Mouse (Mus musculus) myocyte (in vitro differentiated cells): Measurements from ENCODE around the gene Cd72. TPM values are rescaled to one million over a fixed set of nuclear protein-coding genes. Genes with fewer than 3 reads are reported as not detected.

Source experiments
- H3K27me3 ChIP-seq: one replicate; pipeline ENCODE4 v1.6.1; 2011; ENCODE audit not compliant: control insufficient read depth, insufficient read depth, insufficient read length
- H3K36me3 ChIP-seq: one replicate; pipeline ENCODE4 v1.6.1; 2011; ENCODE audit not compliant: control insufficient read depth, insufficient read depth
- H3K4me2 ChIP-seq: one replicate; pipeline ENCODE4 v1.6.1; 2011; ENCODE audit warnings: low read depth, control low read depth
- H3K4me3 ChIP-seq: one replicate; pipeline ENCODE4 v1.5.1; 2011; ENCODE audit warnings: mild to moderate bottlenecking, control low read depth, moderate library complexity
- H3K79me2 ChIP-seq: one replicate; pipeline ENCODE4 v1.6.1; 2011; ENCODE audit not compliant: control insufficient read depth, insufficient read depth
- H3ac ChIP-seq: one replicate; pipeline ENCODE4 v1.6.1; 2011; ENCODE audit not compliant: control insufficient read depth, insufficient read length
- CEBPB ChIP-seq: IDR thresholded peaks from 2 replicates; pipeline ENCODE4 v1.6.1; 2011; ENCODE audit warnings: mild to moderate bottlenecking, moderate library complexity; ENCODE audit not compliant: poor library complexity, insufficient read depth, severe bottlenecking
- E2F4 ChIP-seq: IDR thresholded peaks from one replicate; pipeline ENCODE4 v1.6.1; 2011; ENCODE audit warnings: mild to moderate bottlenecking, control low read depth, moderate library complexity; ENCODE audit not compliant: insufficient read depth
- MAX ChIP-seq: IDR thresholded peaks from one replicate; pipeline ENCODE4 v1.6.1; 2011; ENCODE audit warnings: low read depth, mild to moderate bottlenecking, control low read depth
- MYOD1 ChIP-seq, 3 experiments: IDR thresholded peaks; one replicate each; pipeline ENCODE4 v1.6.1; 2011; ENCODE audit warnings: control low read depth in 2 of 3, low read depth in 2 of 3, mild to moderate bottlenecking in 2 of 3, moderate library complexity in 1 of 3; ENCODE audit not compliant: insufficient read length in 2 of 3, control insufficient read depth in 1 of 3
- MYOG ChIP-seq, 3 experiments: IDR thresholded peaks; one replicate each; pipeline ENCODE4 v1.6.1; 2011; ENCODE audit warnings: control low read depth in 2 of 3, low read depth in 2 of 3, mild to moderate bottlenecking in 2 of 3; ENCODE audit not compliant: insufficient read length in 2 of 3, control insufficient read depth in 1 of 3, insufficient read depth in 1 of 3
- POLR2A ChIP-seq: IDR thresholded peaks from one replicate; pipeline ENCODE4 v1.6.1; 2011; ENCODE audit warnings: low read depth, mild to moderate bottlenecking, control low read depth, moderate library complexity; ENCODE audit not compliant: insufficient read length
- POLR2AphosphoS2 ChIP-seq: IDR thresholded peaks from one replicate; pipeline ENCODE4 v1.6.1; 2011; ENCODE audit warnings: low read depth, control low read depth; ENCODE audit not compliant: insufficient read length
- REST ChIP-seq: IDR thresholded peaks from one replicate; pipeline ENCODE4 v1.6.1; 2011; ENCODE audit warnings: mild to moderate bottlenecking, control low read depth, moderate library complexity; ENCODE audit not compliant: insufficient read depth, insufficient read length
- SRF ChIP-seq: IDR thresholded peaks from one replicate; pipeline ENCODE4 v1.6.1; 2011; ENCODE audit warnings: low read depth; ENCODE audit not compliant: control insufficient read depth, insufficient read length
- TCF12 ChIP-seq: IDR thresholded peaks from one replicate; pipeline ENCODE4 v1.6.1; 2011; ENCODE audit warnings: mild to moderate bottlenecking, control low read depth; ENCODE audit not compliant: poor library complexity, insufficient read depth, severe bottlenecking
- TCF3 ChIP-seq: IDR thresholded peaks from one replicate; pipeline ENCODE4 v1.6.1; 2011; ENCODE audit warnings: low read depth, control low read depth; ENCODE audit not compliant: insufficient read length
- USF1 ChIP-seq: IDR thresholded peaks from one replicate; pipeline ENCODE4 v1.6.1; 2011; ENCODE audit warnings: low read depth, mild to moderate bottlenecking, control low read depth, moderate library complexity
- polyA plus RNA-seq: library from polyadenylated mRNA; unstranded; fragments of >200 nt; fragmentation: generic; extraction: Trizol; gene quantifications from one replicate; pipeline ENCODE4 v1.2.1, GENCODE M21; 2012; ENCODE audit warnings: missing spikeins

Gene Cd72
- polyA plus RNA-seq, 1 experiment = 0.74 TPM

DNA sequence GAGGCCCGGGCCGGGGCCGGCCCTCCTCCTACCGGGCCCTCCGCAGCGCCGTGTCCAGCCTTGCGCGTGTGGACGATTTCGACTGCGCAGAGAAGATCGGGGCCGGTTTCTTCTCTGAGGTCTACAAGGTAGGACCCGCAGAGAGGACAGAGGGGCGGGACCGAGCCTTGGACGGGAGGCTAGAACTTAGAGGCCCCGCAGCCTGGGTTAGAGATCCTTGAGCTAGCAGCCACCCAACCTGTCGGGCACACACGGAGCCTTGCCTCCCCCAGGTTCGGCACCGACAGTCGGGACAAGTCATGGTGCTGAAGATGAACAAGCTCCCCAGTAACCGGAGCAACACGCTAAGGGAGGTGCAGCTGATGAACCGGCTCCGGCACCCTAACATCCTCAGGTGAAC, 10.9 kb downstream of the Cd72 start:
- no peaks in the 10 kb centered on the region for H3K36me3 ChIP-seq
- H3ac ChIP-seq = peak overlapping the region; percentile 58
- H3K27me3 ChIP-seq = no peaks in the 10 kb centered on the region
- H3K4me2 ChIP-seq = peak overlapping the region; percentile 69
- H3K79me2 ChIP-seq = no peaks in the 10 kb centered on the region
- H3K4me3 ChIP-seq = peak overlapping the region; percentile 42
- TF ChIP-seq USF1 (no peak), SRF (no peak), E2F4 (no peak), POLR2AphosphoS2 (no peak), TCF12 (no peak), MAX (no peak), MYOD1 (IDR thresholded peaks at IDR 0.05; ENCODE audit: control insufficient read depth in 1 of 3, insufficient read length in 2 of 3, low read depth in 2 of 3) (no peak), POLR2A (no peak), MYOG (IDR thresholded peaks at IDR 0.05; ENCODE audit: control insufficient read depth in 1 of 3, insufficient read depth in 1 of 3, insufficient read length in 2 of 3, low read depth in 2 of 3) (no peak)

DNA sequence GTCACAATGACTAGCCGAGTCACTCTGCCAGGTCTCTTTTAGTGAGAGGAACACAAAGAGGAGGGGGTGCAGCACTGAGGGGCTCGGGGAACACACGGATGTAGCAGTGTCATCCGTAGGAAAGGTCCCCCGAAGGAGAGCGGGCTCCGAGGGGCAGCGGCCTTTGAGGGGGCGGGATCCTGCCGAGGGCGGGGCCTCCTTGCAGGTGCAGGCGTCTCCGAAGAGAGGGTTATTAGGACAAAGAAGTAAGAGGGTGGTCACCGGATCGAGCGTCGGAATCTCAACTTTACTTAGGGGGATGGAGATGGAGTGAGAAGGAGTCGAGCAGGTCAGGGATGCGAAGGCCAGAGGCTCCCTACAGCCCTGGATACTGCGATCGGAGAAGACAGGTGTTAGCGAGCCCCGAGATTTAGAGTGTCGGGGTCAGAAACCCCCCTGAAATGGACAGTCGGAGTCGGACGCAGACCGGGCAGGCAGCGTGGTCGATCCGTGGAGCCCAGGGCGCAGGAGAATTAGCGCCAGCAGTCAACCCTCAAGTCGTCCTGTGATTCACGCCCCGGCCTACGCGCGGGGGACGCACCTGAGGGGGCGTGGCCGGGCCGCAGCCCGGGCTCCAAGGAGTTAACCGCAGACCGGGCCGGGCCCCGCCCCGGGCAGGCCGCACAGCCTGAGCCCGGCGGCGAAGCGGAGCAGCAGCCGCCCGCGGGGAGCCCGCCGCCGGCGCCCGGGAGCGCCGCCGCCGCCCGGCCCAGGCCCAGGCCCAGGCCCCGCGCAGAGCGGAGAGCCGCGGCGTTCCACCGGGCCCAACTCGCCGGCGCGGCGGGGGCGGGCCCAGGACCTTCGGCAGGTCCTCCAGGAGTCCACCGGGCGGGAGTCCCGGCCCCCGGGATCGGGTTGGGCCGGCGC, 11.7 kb downstream of the Cd72 start:
- peak overlapping the region; percentile 58 for H3ac ChIP-seq
- no peaks in the 10 kb centered on the region for H3K27me3 ChIP-seq
- no peaks in the 10 kb centered on the region for H3K79me2 ChIP-seq
- peak overlapping the region; percentile 42 for H3K4me3 ChIP-seq
- no peaks in the 10 kb centered on the region for H3K36me3 ChIP-seq
- TF ChIP-seq SRF = no peak
- no peak for TF ChIP-seq TCF3
- TF ChIP-seq MYOG (IDR thresholded peaks at IDR 0.05; ENCODE audit: control insufficient read depth in 1 of 3, insufficient read depth in 1 of 3, insufficient read length in 2 of 3, low read depth in 2 of 3) = peak in 1 of 3 experiments; percentile 1
- peak; percentile 36 for TF ChIP-seq POLR2A
- TF ChIP-seq POLR2AphosphoS2 = no peak
- TF ChIP-seq MAX = no peak
- TF ChIP-seq E2F4 = no peak
- peak overlapping the region; percentile 79 for H3K4me2 ChIP-seq

DNA sequence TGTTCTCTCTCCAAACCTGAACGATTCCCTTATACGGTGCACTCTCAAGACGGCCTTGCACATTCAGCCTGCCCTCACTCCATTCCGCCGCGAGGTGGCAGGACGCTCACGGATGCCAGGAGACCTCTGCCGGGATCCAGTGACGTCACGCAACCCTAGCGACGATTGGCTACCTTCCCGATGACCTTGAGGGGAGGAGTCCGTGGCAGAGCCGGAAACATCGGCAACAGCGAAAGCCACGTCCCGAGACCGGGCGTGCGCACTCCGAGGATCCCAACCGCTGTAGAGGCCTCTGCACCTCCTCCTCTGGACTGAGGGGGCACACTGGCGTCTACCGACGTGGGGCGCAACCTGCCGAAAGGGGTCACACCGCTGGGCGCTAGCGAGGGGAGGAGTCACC, 12.4 kb downstream of the Cd72 start:
- no peaks in the 10 kb centered on the region for H3K27me3 ChIP-seq
- peak overlapping the region; percentile 79 for H3K4me2 ChIP-seq
- H3K79me2 ChIP-seq = no peaks in the 10 kb centered on the region
- H3K36me3 ChIP-seq = no peaks in the 10 kb centered on the region
- TF ChIP-seq TCF3 = no peak
- TF ChIP-seq USF1 = no peak
- TF ChIP-seq POLR2AphosphoS2 = peak; percentile 87
- TF ChIP-seq SRF = peak; percentile 87
- TF ChIP-seq E2F4 = no peak
- peak in 1 of 3 experiments; percentile 33 for TF ChIP-seq MYOG (IDR thresholded peaks at IDR 0.05; ENCODE audit: control insufficient read depth in 1 of 3, insufficient read depth in 1 of 3, insufficient read length in 2 of 3, low read depth in 2 of 3)
- TF ChIP-seq MYOD1 (IDR thresholded peaks at IDR 0.05; ENCODE audit: control insufficient read depth in 1 of 3, insufficient read length in 2 of 3, low read depth in 2 of 3) = no peak
- TF ChIP-seq MAX = no peak
- TF ChIP-seq POLR2A = peak; percentile 90
- TF ChIP-seq REST = no peak
- peak overlapping the region; percentile 42 for H3K4me3 ChIP-seq
- H3ac ChIP-seq = peak overlapping the region; percentile 58

DNA sequence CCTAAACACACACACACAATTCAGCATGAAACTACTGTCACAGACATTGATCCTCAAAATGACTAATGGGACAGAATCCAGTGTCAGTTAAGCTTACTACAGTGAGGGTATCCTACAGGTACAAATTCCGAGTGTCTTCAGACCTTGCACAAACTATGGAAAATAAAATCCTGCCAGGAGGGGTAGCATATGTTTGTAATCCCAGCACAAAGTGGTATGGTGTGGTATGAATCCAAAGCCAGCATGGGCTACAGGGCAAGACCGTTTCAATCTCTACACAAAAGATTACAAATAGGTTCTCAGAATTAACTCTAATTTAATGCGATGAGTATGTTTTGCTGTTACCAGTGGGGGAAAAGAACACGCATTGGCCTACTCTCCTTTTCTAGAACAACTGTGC, 12.8 kb downstream of the Cd72 start, which contains the start of gene Tesk1:
TSS of gene Tesk1 (plus strand) at position 301 of the 400 bp plus-strand sequence.
- peak within 1 kb of the TSS; percentile 79 for H3K4me2 ChIP-seq
- H3K4me3 ChIP-seq = peak within 1 kb of the TSS; percentile 42
- H3K79me2 ChIP-seq = no peaks in the 10 kb centered on the region
- TF ChIP-seq CEBPB (no peak), TCF3 (no peak), USF1 (no peak), SRF (no peak), MYOG (IDR thresholded peaks at IDR 0.05; ENCODE audit: control insufficient read depth in 1 of 3, insufficient read depth in 1 of 3, insufficient read length in 2 of 3, low read depth in 2 of 3) (no peak), MYOD1 (IDR thresholded peaks at IDR 0.05; ENCODE audit: control insufficient read depth in 1 of 3, insufficient read length in 2 of 3, low read depth in 2 of 3) (no peak), REST (no peak), POLR2AphosphoS2 (no peak), E2F4 (no peak)
- no peaks in the 10 kb centered on the region for H3K27me3 ChIP-seq
- H3K36me3 ChIP-seq = no peaks in the 10 kb centered on the region
- peak within 1 kb of the TSS; percentile 58 for H3ac ChIP-seq

DNA sequence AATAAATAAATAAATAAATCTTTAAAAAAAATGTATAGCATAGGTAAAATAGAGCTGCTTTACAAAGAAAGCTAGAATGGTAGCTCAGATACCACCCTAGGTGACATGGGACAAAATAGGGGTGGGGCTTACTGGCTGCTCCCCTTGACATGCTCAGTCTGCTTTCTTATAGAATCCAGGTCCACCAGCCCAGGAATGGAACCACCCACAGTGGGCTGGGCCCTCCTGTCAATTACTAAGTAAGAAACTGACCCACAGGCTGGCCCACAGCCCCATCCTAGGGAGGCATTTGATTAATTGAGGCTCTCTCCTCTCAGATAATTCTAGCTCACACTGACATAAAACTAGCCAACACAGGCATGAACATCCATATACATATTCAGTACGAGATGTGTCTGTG, 21.6 kb downstream of the Cd72 start:
- Histone ChIP-seq H3K4me2 (no peak overlapping the region), H3K27me3 (no peaks in the 10 kb centered on the region), H3K36me3 (no peaks in the 10 kb centered on the region), H3K79me2 (no peaks in the 10 kb centered on the region), H3ac (no peak overlapping the region), H3K4me3 (no peak overlapping the region)
- no peak for TF ChIP-seq E2F4
- TF ChIP-seq MYOG (IDR thresholded peaks at IDR 0.05; ENCODE audit: control insufficient read depth in 1 of 3, insufficient read depth in 1 of 3, insufficient read length in 2 of 3, low read depth in 2 of 3) = no peak
- no peak for TF ChIP-seq CEBPB
- no peak for TF ChIP-seq TCF12
- TF ChIP-seq TCF3 = no peak
- TF ChIP-seq MAX = no peak
- TF ChIP-seq POLR2AphosphoS2 = no peak
